Mouse (Mus musculus): ENCODE measurements around the gene Frmd4a.

Frmd4a gene

DNA sequence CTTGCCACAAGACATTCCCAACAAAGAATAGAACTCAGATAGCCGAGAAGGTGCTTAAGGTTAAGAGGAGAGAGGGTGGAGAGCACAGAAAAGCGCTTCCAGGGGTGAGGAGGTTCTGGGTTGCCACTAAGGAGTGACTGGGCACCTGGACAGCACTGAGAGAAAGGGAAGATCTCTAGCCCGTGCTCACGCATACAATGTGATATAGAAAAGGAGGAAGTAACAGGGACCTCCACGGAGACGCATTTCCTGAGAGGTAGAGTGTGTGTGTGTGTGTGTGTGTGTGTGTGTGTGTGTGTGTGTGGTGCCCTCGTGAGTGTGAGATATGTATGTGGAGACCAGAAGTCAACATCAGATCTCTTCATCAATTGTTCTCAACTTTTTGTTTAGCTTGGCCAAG lies 377.1 kb downstream of the Frmd4a start:
- TF ChIP-seq GATA4 (IDR thresholded peaks at IDR 0.05; ENCODE audit: insufficient replicate concordance, low read length): no peak

DNA sequence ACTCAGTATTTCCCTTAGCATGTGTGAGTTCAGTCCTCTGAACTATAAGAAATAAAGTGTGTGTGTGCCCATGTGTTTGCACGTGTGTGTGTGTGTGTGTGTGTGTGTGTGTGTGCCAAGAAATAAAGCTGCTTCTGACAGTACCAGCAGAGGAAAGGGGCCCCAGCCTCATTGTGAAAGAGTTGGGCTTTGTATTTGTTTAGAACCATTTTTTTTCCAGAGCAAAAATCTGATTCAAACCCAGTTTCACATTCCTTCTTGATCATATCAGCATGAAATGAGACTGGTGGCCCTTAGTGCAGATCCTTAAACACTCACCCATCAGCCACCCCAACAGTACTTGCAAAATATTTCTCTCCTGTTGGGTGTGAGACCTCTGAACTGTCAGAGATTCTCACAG lies 382.2 kb downstream of the Frmd4a start:
- TF ChIP-seq GATA4 (IDR thresholded peaks at IDR 0.05; ENCODE audit: insufficient replicate concordance, low read length): no peak

DNA sequence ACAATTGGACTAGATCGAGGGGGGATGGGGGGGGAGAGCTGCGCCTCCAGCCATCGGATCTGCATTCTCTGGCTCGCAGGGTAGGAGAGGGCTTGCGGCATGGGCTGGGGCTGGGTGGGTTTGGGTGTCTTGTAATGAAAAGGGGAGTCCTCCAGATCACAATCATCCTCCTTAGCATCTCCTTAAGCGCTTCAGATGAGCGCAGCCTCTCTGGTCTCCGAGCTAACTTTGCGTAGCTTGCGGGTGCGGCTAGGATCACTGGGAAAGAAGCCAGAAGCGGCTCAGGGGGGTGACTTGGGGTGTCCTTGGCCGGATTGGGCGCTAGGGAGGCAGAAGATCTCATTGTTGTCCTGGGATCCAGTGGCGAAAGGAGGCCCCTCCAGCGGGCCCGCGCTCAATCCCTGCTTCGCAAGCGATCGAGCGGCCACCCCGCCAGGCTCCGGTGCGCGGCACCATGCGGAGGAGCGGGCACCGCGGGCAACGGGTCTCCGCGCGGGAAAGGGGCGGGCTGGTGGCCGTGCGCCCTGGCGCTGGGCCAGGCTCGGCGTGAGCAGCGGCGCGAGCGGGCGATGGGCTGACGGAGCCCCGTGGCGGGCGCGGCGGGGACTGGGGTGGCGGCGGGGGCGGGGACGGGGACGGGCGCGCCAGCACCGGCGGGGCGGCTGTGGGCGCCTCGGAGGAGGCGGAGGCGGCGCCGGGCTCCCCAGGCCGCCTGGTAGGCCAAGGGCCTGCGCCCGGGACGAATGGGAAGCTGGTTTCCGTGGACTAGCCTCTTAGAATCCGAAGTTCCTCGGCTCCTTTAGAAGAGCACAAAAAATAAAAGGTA lies 383.5 kb downstream of the Frmd4a start:
- TF ChIP-seq GATA4 (IDR thresholded peaks at IDR 0.05; ENCODE audit: insufficient replicate concordance, low read length): no peak

DNA sequence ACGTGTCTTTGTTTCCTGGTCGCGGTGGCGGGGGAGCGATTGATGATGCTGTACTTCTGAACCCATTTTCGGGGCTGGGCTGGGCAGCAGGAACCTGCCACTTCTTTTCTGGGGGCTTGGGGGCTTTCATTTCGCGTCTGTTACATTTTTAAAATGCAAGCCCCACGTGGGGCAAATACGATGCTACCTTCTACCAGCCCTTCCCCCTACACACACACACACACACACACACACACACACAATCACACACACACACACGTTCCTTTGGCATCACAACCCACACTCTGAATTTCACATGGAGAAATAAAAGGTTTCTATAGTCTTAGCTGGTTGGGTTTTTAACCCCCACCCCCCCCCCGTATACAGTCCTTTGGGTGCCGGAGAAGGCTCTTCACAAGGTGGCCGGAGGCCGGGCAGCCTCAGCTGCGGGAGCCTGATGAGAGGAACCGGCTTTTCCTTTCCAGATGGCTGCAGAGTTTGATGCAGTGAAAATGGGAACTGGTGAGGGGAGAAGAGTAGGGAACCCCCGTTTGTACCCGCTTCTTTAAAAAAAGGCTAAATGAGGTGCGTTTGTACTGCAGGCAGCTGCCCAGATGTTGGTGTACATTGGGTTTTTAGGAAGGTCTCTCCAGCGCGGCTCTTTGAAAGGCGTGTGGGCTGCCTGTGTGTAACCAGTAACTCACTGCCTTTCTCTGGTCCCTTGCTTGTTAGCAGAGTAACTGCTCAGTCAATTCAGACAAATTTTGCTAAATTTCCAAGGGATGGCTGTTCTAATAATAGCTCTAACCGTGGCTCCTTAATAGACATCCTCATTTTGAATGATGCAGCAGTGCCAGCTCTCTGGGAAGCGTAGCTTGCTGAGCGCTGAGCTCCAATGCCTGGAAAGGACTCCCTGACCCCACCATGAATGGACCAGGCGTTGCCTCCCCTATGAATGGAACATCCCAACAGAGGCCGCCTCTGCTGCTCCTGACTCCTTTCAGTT lies 384.4 kb downstream of the Frmd4a start:
- TF ChIP-seq GATA4 (IDR thresholded peaks at IDR 0.05; ENCODE audit: insufficient replicate concordance, low read length): no peak

DNA sequence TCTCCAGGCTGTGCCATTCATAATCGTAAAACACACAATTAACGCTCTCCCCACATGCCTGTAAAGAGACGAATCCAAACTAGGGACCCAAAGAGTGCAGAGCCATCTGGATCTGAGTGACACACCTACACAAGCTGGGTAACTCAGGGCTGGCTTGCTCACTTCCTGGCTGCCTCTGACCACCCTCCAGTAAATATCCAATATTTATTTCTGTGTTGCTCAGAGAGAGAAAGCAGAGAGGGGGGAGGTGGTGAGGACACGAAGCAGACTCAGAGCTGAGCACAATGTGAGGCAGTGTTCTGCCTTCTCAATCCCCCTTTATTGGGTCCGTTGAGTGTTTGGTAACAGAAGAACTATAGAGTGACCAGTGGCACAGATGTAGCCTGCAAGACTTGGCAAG lies 389.5 kb downstream of the Frmd4a start:
- TF ChIP-seq GATA4 (IDR thresholded peaks at IDR 0.05; ENCODE audit: insufficient replicate concordance, low read length): no peak

DNA sequence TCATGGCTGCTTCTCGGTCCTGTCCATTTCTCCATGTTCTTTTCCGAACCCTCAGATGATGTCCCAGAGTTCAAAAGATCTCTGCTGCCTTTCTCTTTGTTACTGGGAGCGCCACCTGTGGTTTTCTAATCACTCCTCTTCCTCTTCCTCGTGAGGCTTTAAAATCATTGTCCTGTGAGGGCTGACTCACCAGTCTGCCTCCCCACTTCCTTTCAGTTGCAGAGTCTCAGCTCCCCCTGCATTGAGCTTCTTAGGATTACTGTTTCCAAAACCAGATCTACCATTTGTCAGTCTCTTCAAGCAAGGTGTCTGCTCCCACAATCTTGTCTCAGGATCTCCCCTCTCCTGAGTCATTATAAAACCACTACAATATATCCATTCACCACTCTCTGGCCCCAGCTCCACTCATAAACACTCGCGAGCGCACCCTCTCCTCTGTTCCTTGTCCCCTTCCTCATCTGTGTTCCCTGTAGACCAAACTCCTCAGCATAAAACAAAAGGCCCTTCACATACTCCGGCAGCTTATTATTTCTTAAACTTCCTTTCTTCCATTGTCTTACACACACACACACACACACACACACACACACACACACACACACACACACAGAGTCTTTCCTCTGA lies 392.4 kb downstream of the Frmd4a start:
- TF ChIP-seq GATA4 (IDR thresholded peaks at IDR 0.05; ENCODE audit: insufficient replicate concordance, low read length): no peak

DNA sequence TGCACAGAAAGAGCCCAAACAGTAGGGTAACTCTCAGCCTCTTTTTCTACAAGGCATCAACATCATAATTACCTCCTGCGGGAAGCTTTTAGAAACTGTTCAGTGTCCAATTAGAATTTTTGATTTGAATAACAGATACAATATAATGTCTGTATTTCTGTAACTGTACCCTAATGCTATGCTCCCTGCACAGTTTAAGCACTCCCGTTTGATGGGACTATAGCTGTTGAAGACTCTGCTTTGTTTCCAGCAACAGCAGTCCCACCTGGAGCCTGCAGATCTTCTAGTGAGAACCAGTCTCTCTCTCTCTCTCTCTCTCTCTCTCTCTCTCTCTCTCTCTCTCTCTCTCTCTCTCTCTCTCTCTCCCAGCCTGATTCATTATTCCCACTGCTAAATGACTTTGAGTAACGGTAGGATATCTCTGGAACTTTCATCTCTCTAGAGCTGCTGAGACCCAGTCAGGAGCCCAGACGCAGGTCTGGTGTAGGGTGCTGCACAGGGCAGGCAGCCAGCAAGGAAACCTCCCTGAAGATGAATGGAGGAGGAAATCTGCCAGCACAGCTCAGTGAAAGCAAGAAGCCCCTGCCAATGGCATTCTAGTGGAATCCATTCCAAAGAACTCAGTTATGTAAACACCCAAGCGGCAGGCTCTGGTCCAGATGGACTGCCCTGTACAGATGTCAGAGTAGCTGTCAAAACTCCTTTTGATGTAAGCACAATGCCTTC lies 395.5 kb downstream of the Frmd4a start:
- TF ChIP-seq GATA4 (IDR thresholded peaks at IDR 0.05; ENCODE audit: insufficient replicate concordance, low read length): no peak

DNA sequence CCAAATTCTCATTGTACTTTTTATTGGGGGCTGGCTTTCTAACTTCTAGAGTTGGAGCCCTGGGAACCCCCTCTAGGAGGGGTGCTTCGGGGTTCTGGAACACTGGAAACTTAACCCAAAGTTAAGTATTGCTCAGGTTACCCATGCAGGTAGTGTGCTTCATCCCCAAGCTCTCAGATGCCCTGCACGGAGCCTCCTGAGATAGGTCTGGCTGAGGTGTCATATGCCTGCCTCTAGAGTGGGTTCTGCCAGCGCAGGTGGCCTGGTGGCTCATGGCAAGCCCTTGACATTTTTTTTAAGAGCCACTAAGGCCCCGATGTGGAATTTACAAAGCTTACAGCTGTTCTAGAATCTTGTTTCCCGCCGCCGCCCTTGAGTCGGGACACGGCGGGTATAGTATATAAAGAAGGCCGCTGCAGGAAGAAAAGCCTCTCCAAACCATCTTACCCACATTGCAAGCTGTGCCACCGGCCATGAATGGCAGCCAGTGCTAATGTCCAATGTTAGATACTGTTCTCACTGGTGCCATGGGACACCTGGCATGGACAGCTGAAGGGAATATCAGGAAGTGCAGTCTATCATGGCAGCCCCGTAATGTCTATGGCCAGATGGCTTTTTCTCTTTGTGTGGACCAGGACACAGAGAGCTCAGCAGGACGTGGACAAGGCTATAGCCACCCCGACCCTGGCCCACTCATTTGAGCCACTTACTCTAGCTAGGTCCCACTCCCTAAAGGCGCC lies 396.2 kb downstream of the Frmd4a start:
- TF ChIP-seq GATA4 (IDR thresholded peaks at IDR 0.05; ENCODE audit: insufficient replicate concordance, low read length): no peak

DNA sequence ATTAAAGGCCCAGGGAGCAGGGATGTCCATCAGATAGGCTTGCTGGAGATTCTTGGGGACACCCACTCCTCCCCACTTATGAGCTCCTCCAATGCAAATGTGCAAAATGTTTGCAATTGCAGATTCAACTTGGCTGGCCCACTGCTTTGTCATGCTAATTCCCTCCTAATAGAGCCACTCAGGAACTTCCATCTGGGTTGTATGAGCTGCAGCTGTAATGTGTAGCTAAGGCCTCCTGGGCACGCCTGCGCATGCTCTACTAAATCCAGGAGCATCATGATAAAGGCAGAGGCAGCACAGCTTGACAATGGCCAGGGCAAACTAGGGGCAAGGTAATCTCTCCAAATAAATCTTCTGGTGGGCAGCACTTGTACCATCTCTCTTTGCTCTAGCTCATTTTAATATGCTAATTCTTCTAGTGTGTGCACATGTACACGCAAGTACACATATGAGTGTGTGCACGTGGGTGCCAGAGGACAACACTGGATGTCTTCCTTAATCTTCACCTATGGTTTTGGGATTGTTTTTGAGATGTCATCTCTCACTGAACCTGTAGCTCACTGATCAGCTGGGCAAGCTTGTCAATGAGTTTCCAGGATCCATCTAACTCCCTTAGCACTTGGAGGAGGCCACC lies 403.3 kb downstream of the Frmd4a start:
- no peak for TF ChIP-seq GATA4 (IDR thresholded peaks at IDR 0.05; ENCODE audit: insufficient replicate concordance, low read length)

DNA sequence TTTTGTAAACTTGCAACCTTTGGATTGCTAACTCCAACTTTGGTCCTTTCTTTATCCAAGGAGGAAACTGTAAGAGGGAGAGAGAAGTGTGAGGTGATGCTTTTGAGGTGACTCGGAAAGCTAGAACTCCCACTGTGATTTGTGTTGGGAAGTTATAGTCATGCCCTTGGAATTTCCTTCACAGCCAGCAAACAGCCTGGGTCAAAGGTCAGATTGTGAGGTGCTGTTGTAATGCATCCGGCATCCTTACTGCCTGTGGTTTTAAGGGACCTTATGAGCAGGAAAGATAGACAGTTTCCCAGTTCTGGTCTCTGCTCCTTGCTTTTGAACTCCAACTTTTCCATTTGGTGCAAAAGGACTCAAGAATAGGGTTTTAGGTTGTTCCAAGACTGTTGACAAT lies 404.2 kb downstream of the Frmd4a start:
- TF ChIP-seq GATA4 (IDR thresholded peaks at IDR 0.05; ENCODE audit: insufficient replicate concordance, low read length): peak; percentile 31; the same call in 1 of the 2 replicates

DNA sequence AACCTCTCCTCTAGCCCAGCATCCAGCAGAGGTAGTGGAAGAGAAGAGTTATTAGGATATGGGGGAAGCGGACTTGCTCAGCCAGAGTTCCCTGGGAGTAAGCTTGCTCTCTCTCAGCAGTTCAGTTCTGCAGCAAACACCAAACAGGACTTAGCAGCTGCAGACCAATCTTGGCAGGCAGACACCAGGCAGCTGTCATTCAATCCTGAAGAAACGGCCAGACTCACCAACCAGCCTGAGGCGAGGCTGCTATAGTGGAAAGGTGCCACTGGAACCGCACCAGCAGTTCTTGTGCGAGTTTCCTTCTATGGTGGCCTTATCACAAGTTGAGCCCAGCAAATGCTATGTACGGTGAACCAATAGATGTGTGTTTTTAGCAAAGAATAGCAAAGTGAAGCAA lies 406.4 kb downstream of the Frmd4a start:
- TF ChIP-seq GATA4 (IDR thresholded peaks at IDR 0.05; ENCODE audit: insufficient replicate concordance, low read length): no peak

DNA sequence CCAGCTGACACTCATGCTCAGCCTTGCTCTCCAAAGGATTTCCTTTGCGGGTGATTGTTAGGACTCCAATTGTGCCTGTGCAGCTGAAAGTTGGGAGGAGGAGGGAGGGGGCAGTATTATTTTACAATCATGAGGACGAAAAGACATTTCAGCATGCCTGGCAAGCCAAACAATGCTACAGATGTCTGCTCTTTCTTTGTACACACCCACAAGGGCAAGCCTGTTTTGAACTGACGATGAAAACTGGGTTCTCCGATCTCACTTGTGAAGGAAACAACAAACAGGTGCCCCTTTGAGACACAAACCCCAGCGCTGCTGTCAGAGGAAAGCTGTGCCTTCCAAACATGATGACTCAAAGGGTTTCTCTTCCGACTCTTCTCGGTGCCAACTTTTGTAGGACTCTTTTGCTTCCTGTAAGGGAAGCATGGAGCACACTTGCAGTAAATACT lies 410.9 kb downstream of the Frmd4a start:
- no peak for TF ChIP-seq GATA4 (IDR thresholded peaks at IDR 0.05; ENCODE audit: insufficient replicate concordance, low read length)

DNA sequence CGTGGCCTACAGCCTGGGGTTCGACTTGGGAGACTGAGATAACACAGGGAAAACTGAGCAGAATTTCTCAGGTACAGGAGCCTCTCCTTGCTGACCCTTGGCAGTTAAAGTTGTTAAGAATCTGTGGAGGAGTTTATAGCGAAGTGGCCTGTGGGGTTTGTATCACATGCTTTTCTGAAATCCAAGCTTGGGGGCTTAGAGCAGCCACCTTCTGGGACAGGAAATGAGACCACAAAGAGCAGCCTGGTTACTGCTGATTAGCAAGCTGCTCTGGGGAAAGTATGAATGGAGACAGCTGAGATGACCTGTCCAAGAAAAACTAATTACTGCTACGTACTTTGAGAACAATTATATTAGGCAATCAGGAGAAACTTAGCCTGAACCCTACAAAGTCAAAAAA lies 415.6 kb downstream of the Frmd4a start:
- no peak for TF ChIP-seq GATA4 (IDR thresholded peaks at IDR 0.05; ENCODE audit: insufficient replicate concordance, low read length)

DNA sequence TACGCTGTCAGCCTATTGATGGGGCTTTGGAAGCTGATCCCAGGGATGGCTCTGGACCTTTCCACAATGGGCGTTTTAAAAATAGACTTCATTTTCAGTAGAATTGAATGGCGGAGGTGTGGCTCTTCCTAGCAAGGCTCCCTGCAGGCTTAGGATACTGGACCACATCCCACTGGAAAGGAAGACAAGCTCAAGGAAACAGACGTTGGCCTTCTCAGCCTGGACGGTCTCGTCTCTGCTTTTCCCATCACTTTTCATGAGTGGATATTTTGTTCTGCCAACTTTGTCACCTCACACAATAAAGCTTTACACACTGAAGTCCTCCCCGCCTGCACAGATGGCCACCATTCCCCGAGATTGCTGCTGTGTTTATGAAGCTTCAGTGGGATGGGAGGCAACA lies 417.5 kb downstream of the Frmd4a start:
- TF ChIP-seq GATA4 (IDR thresholded peaks at IDR 0.05; ENCODE audit: insufficient replicate concordance, low read length): no peak
